Mouse (Mus musculus) brain, embryonic 14.5 days (tissue): ENCODE data around the gene Fxyd3.

Experiments
- CTCF ChIP-seq: fragments of 200-500 bp; IDR thresholded peaks from 2 replicates; pipeline ENCODE4 v1.5.1; 2012; ENCODE audit warnings: inconsistent platforms, mild to moderate bottlenecking, moderate library complexity, borderline replicate concordance; ENCODE audit not compliant: insufficient read depth, insufficient read length; ENCODE audit errors: extremely low read depth
- POLR2A ChIP-seq: fragments of 200-500 bp; IDR thresholded peaks from 2 replicates; pipeline ENCODE4 v1.6.1; 2012; ENCODE audit warnings: mild to moderate bottlenecking, inconsistent platforms, borderline replicate concordance; ENCODE audit not compliant: poor library complexity, insufficient read depth, insufficient read length, severe bottlenecking; ENCODE audit errors: extremely low read depth

- TF ChIP-seq POLR2A (no peak), CTCF (no peak)
These were observed 21.1 kb downstream of the Fxyd3 start for GRCm38 (mm10) chr7:31055354-31055824.
